Mouse (Mus musculus) heart, adult 2 months (tissue): Measurements from ENCODE around the gene Haus6. TPM values are rescaled to one million over a fixed set of nuclear protein-coding genes. Genes with fewer than 3 reads are reported as not detected.

Source experiments
- DNase-seq, 2 experiments: peaks; one replicate each; pipeline ENCODE4 v3.0.0; 2021
- H3K27ac ChIP-seq: fragments of 200-600 bp; 2 replicates; pipeline ENCODE4 v1.8.1; 2022
- H3K27me3 ChIP-seq: fragments of 200-500 bp; 2 replicates; pipeline ENCODE4 v1.6.1; 2012; ENCODE audit warnings: mild to moderate bottlenecking, low read length, inconsistent platforms, mixed read lengths; ENCODE audit not compliant: control insufficient read depth, insufficient read depth
- H3K36me3 ChIP-seq: fragments of 200-500 bp; 2 replicates; pipeline ENCODE4 v1.6.1; 2012; ENCODE audit warnings: low read length, inconsistent platforms; ENCODE audit not compliant: control insufficient read depth, insufficient read depth
- H3K4me1 ChIP-seq: fragments of 200-500 bp; 2 replicates; pipeline ENCODE4 v1.6.1; 2011; ENCODE audit warnings: low read length; ENCODE audit not compliant: control insufficient read depth, insufficient read depth
- H3K4me3 ChIP-seq: fragments of 200-600 bp; 2 replicates; pipeline ENCODE4 v1.8.1; 2022
- H3K79me2 ChIP-seq: fragments of 200-500 bp; replicated peaks from 2 replicates; pipeline ENCODE4 v1.6.1; 2012; ENCODE audit warnings: mild to moderate bottlenecking, inconsistent platforms, low read length, moderate library complexity, mixed read lengths; ENCODE audit not compliant: control insufficient read depth, insufficient read depth
- H3K9ac ChIP-seq: fragments of 200-500 bp; 2 replicates; pipeline ENCODE4 v1.6.1; 2012; ENCODE audit warnings: low read depth, mild to moderate bottlenecking, control low read depth, inconsistent platforms, low read length, mixed read lengths
- CTCF ChIP-seq: fragments of 200-600 bp; IDR thresholded peaks from 2 replicates; pipeline ENCODE4 v1.8.1; 2022; ENCODE audit warnings: antibody characterized with exemption, mild to moderate bottlenecking, moderate library complexity
- EP300 ChIP-seq: fragments of 200-500 bp; IDR thresholded peaks from 2 replicates; pipeline ENCODE4 v1.6.1; 2011; ENCODE audit warnings: low read depth, low read length, control low read depth; ENCODE audit not compliant: insufficient read depth
- POLR2A ChIP-seq: fragments of 200-500 bp; IDR thresholded peaks from 2 replicates; pipeline ENCODE4 v1.6.1; 2011; ENCODE audit warnings: mild to moderate bottlenecking, low read depth, low read length, control low read depth; ENCODE audit not compliant: insufficient read depth
- WGBS: fragments of 180-500 bp; shearing (Covaris S2); methylation state at CpG from one replicate; pipeline ENCODE4 v1.1.7; 2018; 5-methylcytosine and 5-hydroxymethylcytosine counted together
- intact Hi-C: fragments of 180-260 bp; cut with DNase I; formaldehyde crosslinking; loops from one replicate; pipeline ENCODE4 v1.15.1; 2025
- polyA plus RNA-seq: library from polyadenylated mRNA; depleted of rRNA; stranded (reverse); fragments of >200 nt; gene quantifications from 2 replicates; pipeline ENCODE4 v1.2.3, GENCODE M21; 2012
- total RNA-seq, 2 experiments: library from RNA; stranded (reverse); gene quantifications; 2 replicates each; pipeline ENCODE4 v1.2.3; 2021

Haus6 gene
- total and polyA plus RNA-seq, 3 experiments: 1.3 to 5.5 (median 4.7) TPM

DNA sequence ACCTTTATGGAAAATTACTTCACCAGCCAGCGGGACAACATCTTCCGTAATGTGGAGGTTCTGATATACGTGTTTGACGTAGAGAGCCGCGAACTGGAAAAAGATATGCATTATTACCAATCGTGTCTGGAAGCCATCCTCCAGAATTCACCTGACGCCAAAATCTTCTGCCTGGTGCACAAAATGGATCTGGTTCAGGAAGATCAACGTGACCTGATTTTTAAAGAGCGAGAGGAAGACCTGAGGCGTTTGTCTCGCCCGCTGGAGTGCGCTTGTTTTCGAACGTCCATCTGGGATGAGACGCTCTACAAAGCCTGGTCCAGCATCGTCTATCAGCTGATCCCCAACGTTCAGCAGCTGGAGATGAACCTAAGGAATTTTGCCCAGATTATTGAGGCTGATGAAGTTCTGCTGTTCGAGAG is 35.7 kb downstream of the Haus6 start:
- peak in 1 of 2 experiments; percentile 18 for DNase-seq
- intact Hi-C loops: loop anchor here (2.0 kb wide), 1 partner anchor 35 kb away; no protein-coding TSS in a partner anchor
- Histone ChIP-seq H3K79me2 (peaks cover 2% of the 10 kb centered on the region; the same call in 1 of the 2 replicates), H3K36me3 (peaks cover 16% of the 10 kb centered on the region), H3K27me3 (no peaks in the 10 kb centered on the region), H3K4me3 (peak overlapping the region; percentile 69), H3K27ac (peak overlapping the region; percentile 95), H3K4me1 (peaks cover 4% of the 10 kb centered on the region), H3K9ac (peak overlapping the region; percentile 99)
- TF ChIP-seq EP300: no peak
- TF ChIP-seq CTCF: no peak
- no peak for TF ChIP-seq POLR2A
- under 1% methylated on average over 20 of the region's 20 CpGs for WGBS

DNA sequence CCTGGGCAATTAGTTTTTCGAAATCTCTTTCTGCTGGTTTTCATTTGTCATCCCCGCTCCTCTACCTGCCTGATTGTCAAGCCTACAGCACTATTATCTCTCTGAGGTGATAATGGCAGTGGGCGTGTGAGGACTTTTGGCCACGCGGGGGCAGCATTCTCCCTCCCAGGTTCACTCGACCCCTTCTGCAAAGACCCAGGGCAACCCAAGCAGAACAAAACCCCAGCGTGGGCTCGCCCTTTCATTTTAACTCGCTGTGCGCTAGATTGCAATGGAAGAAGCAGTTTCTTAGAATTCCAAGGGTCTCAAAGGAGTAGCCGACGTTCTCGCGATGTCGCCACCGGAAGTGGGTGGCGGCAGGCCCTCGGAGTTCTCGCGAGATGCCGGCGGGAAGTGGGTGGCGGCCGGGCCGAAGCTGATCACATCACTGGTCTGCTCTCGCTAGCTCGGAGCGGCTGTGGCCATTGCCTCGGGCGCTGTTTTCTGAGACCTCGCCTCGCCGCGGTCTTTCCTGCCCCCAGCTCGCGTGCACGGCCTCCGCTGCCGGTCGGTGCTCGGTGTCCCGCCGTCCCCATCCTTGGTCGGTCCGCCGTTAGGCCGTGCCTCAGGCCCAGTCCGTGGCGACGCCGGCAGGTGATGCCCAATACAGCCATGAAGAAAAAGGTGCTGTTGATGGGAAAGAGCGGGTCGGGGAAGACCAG is 36.4 kb downstream of the Haus6 start, which contains the start of gene Rraga:
Gene Rraga (plus strand): TSS at position 386 of the 701 bp plus-strand sequence.
- peak within 1 kb of the TSS; percentile 95 for H3K27ac ChIP-seq
- peak; percentile 47; the same call in 1 of the 2 replicates for TF ChIP-seq EP300
- no peak; the same call in 1 of the 2 replicates for TF ChIP-seq CTCF
- TF ChIP-seq POLR2A: peak; percentile 92
- H3K27me3 ChIP-seq: no peaks in the 10 kb centered on the region
- peak; percentile 96 to 98 for DNase-seq
- peaks cover 16% of the 10 kb centered on the region for H3K36me3 ChIP-seq
- H3K4me3 ChIP-seq: peak within 1 kb of the TSS; percentile 69
- intact Hi-C loops: loop anchor here (1.0 kb wide), 1 partner anchor 121 kb away; no protein-coding TSS in a partner anchor
- H3K4me1 ChIP-seq: peaks cover 4% of the 10 kb centered on the region
- H3K9ac ChIP-seq: peak within 1 kb of the TSS; percentile 99
- WGBS: under 1% methylated on average over 53 of the region's 53 CpGs
- peaks cover 2% of the 10 kb centered on the region; the same call in 1 of the 2 replicates for H3K79me2 ChIP-seq

- intact Hi-C loops: loop anchor here (1.0 kb wide), 1 partner anchor 121 kb away; no protein-coding TSS in a partner anchor
Observed at GRCm38 (mm10) chr4:86574939-86575282, 36.9 kb downstream of the Haus6 start.

DNA sequence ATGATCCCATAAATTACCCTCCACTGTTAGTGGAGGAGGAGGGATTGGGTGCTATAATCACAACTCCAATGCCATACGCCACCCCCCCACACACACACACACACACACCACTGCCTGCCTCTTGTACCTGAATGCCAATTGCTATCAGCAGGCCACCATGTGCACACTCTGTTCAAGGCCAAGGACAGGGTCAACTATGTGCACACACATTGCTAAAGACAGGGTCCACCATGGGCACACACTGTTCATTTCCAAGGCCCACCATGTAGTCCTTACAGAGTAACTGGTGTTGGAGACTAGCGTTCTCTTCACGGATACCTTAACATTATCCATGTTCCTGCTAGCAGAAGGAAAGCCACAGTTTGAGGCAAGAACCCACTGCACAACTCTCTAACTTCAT is 50.8 kb downstream of the Haus6 start:
- no peak for DNase-seq
- no peak overlapping the region for H3K4me3 ChIP-seq
- no peaks in the 10 kb centered on the region for H3K79me2 ChIP-seq
- H3K9ac ChIP-seq: no peak overlapping the region
- H3K27me3 ChIP-seq: no peaks in the 10 kb centered on the region
- 95% methylated on average over 3 of the region's 3 CpGs for WGBS
- no peak for TF ChIP-seq POLR2A
- no peak for TF ChIP-seq EP300
- TF ChIP-seq CTCF: no peak
- no peaks in the 10 kb centered on the region for H3K36me3 ChIP-seq
- no peak overlapping the region for H3K27ac ChIP-seq
- intact Hi-C loops: no loop called here
- no peaks in the 10 kb centered on the region for H3K4me1 ChIP-seq

More at GRCm38 (mm10) chr4:86574939-86575282, 36.9 kb downstream of the Haus6 start:
- 13% methylated on average over 6 of the region's 6 CpGs for WGBS
- Histone ChIP-seq H3K9ac (peak overlapping the region; percentile 85), H3K27me3 (no peaks in the 10 kb centered on the region), H3K79me2 (peaks cover 2% of the 10 kb centered on the region; the same call in 1 of the 2 replicates), H3K27ac (peak overlapping the region; percentile 95), H3K4me3 (peak overlapping the region; percentile 69), H3K36me3 (peaks cover 16% of the 10 kb centered on the region), H3K4me1 (peaks cover 4% of the 10 kb centered on the region)
- TF ChIP-seq POLR2A (no peak), EP300 (no peak), CTCF (no peak)
- no peak for DNase-seq

DNA sequence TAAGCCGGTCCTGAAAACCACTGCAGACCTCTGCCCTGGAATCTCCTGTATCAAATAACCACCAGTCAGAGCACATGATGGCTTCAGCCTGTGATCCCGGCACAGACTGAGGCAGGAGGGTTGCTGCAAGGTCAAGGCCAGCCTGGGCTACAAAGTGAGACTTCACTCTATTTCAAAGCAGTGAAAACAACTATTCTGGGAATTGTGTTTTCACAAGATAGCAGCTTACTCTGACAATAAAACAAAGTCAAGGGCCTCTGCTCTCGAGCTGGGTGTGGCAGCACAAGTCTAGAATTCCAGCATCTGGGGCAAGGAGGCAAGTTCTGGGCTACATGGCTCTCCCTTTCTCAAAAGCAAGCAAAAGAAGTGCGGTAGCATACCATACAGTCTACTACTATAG is 52.8 kb downstream of the Haus6 start:
- no peaks in the 10 kb centered on the region for H3K79me2 ChIP-seq
- H3K4me1 ChIP-seq: no peaks in the 10 kb centered on the region
- no peak for DNase-seq
- 62% methylated on average over 4 of the region's 4 CpGs for WGBS
- no peak for TF ChIP-seq EP300
- H3K27ac ChIP-seq: no peak overlapping the region
- no peaks in the 10 kb centered on the region for H3K27me3 ChIP-seq
- no peaks in the 10 kb centered on the region for H3K36me3 ChIP-seq
- intact Hi-C loops: no loop called here
- H3K4me3 ChIP-seq: no peak overlapping the region
- H3K9ac ChIP-seq: no peak overlapping the region

- TF ChIP-seq EP300: no peak
- no peak for TF ChIP-seq POLR2A
- TF ChIP-seq CTCF: no peak
Observed at GRCm38 (mm10) chr4:86558228-86558627, 53.6 kb downstream of the Haus6 start, which contains the start of gene Saxo1. Gene Saxo1, minus strand, starts transcription at chr4:86558328.

More at GRCm38 (mm10) chr4:86558228-86558627, 53.6 kb downstream of the Haus6 start, which contains the start of gene Saxo1:
- H3K27ac ChIP-seq: no peak within 1 kb of the TSS
- H3K4me3 ChIP-seq: no peak within 1 kb of the TSS
- no peaks in the 10 kb centered on the region for H3K27me3 ChIP-seq
- H3K9ac ChIP-seq: no peak within 1 kb of the TSS
- no peaks in the 10 kb centered on the region for H3K4me1 ChIP-seq
- intact Hi-C loops: no loop called here
- 88% methylated on average over 7 of the region's 7 CpGs for WGBS
- DNase-seq: no peak
- H3K36me3 ChIP-seq: no peaks in the 10 kb centered on the region
- H3K79me2 ChIP-seq: no peaks in the 10 kb centered on the region
